Mouse (Mus musculus) gastrocnemius, postnatal 14 days (tissue): ENCODE results near the gene Edem1. TPM values are rescaled to one million over a fixed set of nuclear protein-coding genes. Genes with fewer than 3 reads are reported as not detected.

Experiments used
- total RNA-seq, 2 experiments: library from RNA; stranded (reverse); gene quantifications; 2 replicates each; pipeline ENCODE4 v1.2.3; 2021

Gene Edem1
- total RNA-seq, 2 experiments from 2014 or later, result 6.5 to 8.8 TPM

Other genes starting within 250 kb of the Edem1 start
- 10 to 100 TPM; 30.2 to 51.0 TPM for gene Bhlhe40, start 168.0 kb upstream of the Edem1 start, total RNA-seq
- gene Arl8b, start 45.5 kb upstream of the Edem1 start, total RNA-seq, result 10 to 100 TPM; 69.5 to 72.6 TPM